Mouse (Mus musculus) testis, adult 2 months (tissue): ENCODE data around the gene Aasdh.

Experiments used
- CTCF ChIP-seq: fragments of 200-500 bp; IDR thresholded peaks from 2 replicates; pipeline ENCODE4 v1.5.1; 2012; ENCODE audit warnings: low read depth, mild to moderate bottlenecking, inconsistent platforms, low read length, moderate library complexity; ENCODE audit not compliant: control insufficient read depth, insufficient read depth, insufficient replicate concordance
- POLR2A ChIP-seq: fragments of 200-500 bp; IDR thresholded peaks from 2 replicates; pipeline ENCODE4 v1.6.1; 2012; ENCODE audit warnings: low read depth, mild to moderate bottlenecking, inconsistent platforms, low read length, moderate library complexity; ENCODE audit not compliant: control insufficient read depth

GRCm38 (mm10) chr5:76947758-76948157 lies 42.4 kb upstream of the Aasdh start:
- no peak for TF ChIP-seq CTCF
- TF ChIP-seq POLR2A = no peak
